Mouse (Mus musculus) erythroblast, adult 5-6 weeks (primary cell): ENCODE results near the gene Zfp445. TPM values are rescaled to one million over a fixed set of nuclear protein-coding genes. Genes with fewer than 3 reads are reported as not detected.

ENCODE experiments used
- ATAC-seq: replicated peaks from 2 replicates; pipeline ENCODE4 v1.8.0; 2016; ENCODE audit warnings: moderate number of reproducible peaks, mild to moderate bottlenecking, moderate TSS enrichment, inconsistent platforms; ENCODE audit not compliant: poor library complexity, low FRiP score, severe bottlenecking
- total RNA-seq, 2 experiments: library from RNA; stranded (forward) in 1 of 2; stranded (reverse) in 1 of 2; fragments of 150-400 nt in 1 of 2; fragments of 200-764, 138-1000 nt in 1 of 2; gene quantifications; 2 replicates each; pipeline versions ENCODE4 v1.2.3 to v1.2.4; 2015 to 2017; ENCODE audit warnings: low replicate concordance in 2 of 2

Zfp445 gene
- total RNA-seq, 2 experiments from 2014 or later: 16.7 to 19.8 TPM

- ATAC-seq: no peak
Observed at GRCm38 (mm10) chr9:122837680-122838079, 28.1 kb downstream of the Zfp445 start.

GRCm38 (mm10) chr9:122837216-122837615 is 28.6 kb downstream of the Zfp445 start:
- no peak for ATAC-seq

GRCm38 (mm10) chr9:122836790-122837189 is 29.0 kb downstream of the Zfp445 start:
- ATAC-seq: no peak

GRCm38 (mm10) chr9:122836126-122836525 is 29.7 kb downstream of the Zfp445 start:
- ATAC-seq: no peak

GRCm38 (mm10) chr9:122829826-122830380 is 35.9 kb downstream of the Zfp445 start:
- ATAC-seq: no peak

- ATAC-seq: no peak
Observed at GRCm38 (mm10) chr9:122826743-122827142, 39.1 kb downstream of the Zfp445 start.

GRCm38 (mm10) chr9:122823374-122824017 is 42.3 kb downstream of the Zfp445 start:
- no peak for ATAC-seq

- no peak for ATAC-seq
Observed at GRCm38 (mm10) chr9:122815239-122815851, 50.5 kb downstream of the Zfp445 start.

GRCm38 (mm10) chr9:122814775-122815174 is 51.0 kb downstream of the Zfp445 start:
- ATAC-seq: no peak

GRCm38 (mm10) chr9:122812386-122812785 is 53.4 kb downstream of the Zfp445 start:
- ATAC-seq: no peak

- ATAC-seq: no peak
Observed at GRCm38 (mm10) chr9:122810212-122810611, 55.6 kb downstream of the Zfp445 start.

- no peak for ATAC-seq
Observed at GRCm38 (mm10) chr9:122807186-122807585, 58.6 kb downstream of the Zfp445 start.

- peak; percentile 72 for ATAC-seq
Observed at GRCm38 (mm10) chr9:122805845-122806341, 59.9 kb downstream of the Zfp445 start.

GRCm38 (mm10) chr9:122805053-122805844 is 60.6 kb downstream of the Zfp445 start, which contains the start of gene Tcaim:
Gene Tcaim (plus strand): TSS chr9:122805539.
- ATAC-seq: peak; percentile 88

Other genes starting within 250 kb of the Zfp445 start
- gene Topaz1, start 118.7 kb downstream of the Zfp445 start, total RNA-seq (2015; ENCODE audit: low replicate concordance): 0.21 TPM in 1 of 2 replicates, not detected in the other
- 0.14 TPM in 1 of 2 replicates, not detected in the other for gene Topaz1, start 118.7 kb downstream of the Zfp445 start, total RNA-seq (2017; ENCODE audit: low replicate concordance)
- gene Tcaim, start 60.5 kb downstream of the Zfp445 start, total RNA-seq (2015; ENCODE audit: low replicate concordance): 0.19 and 0.84 TPM in 2 replicates
- 1.3 and 1.7 TPM in 2 replicates for gene Tcaim, start 60.5 kb downstream of the Zfp445 start, total RNA-seq (2017; ENCODE audit: low replicate concordance)
- not detected in 2 replicates for gene Gm35549, start 22.0 kb downstream of the Zfp445 start, total RNA-seq (2015; ENCODE audit: low replicate concordance)
- gene Gm35549, start 22.0 kb downstream of the Zfp445 start, total RNA-seq (2017; ENCODE audit: low replicate concordance): not detected in 2 replicates
- gene Zkscan7, start 19.7 kb upstream of the Zfp445 start, total RNA-seq (2015; ENCODE audit: low replicate concordance): 0.77 TPM in 1 of 2 replicates, not detected in the other
- gene Zkscan7, start 19.7 kb upstream of the Zfp445 start, total RNA-seq (2017; ENCODE audit: low replicate concordance): not detected in 2 replicates
- 1.9 TPM in 1 of 2 replicates, not detected in the other for gene Zfp105, start 57.1 kb upstream of the Zfp445 start, total RNA-seq (2015; ENCODE audit: low replicate concordance)
- 1.8 TPM in 1 of 2 replicates, not detected in the other for gene Zfp105, start 57.1 kb upstream of the Zfp445 start, total RNA-seq (2017; ENCODE audit: low replicate concordance)
- gene 1110059G10Rik, start 85.0 kb upstream of the Zfp445 start, total RNA-seq (2015; ENCODE audit: low replicate concordance): 22.9 and 32.4 TPM in 2 replicates
- gene 1110059G10Rik, start 85.0 kb upstream of the Zfp445 start, total RNA-seq (2017; ENCODE audit: low replicate concordance): 5.8 and 18.7 TPM in 2 replicates
- 43.4 and 70.8 TPM in 2 replicates for gene Kif15, start 85.0 kb upstream of the Zfp445 start, total RNA-seq (2015; ENCODE audit: low replicate concordance)
- gene Kif15, start 85.0 kb upstream of the Zfp445 start, total RNA-seq (2017; ENCODE audit: low replicate concordance): 118 and 133 TPM in 2 replicates
- gene Tmem42, start 155.3 kb upstream of the Zfp445 start, total RNA-seq (2015; ENCODE audit: low replicate concordance): 2.5 and 5.4 TPM in 2 replicates
- gene Tmem42, start 155.3 kb upstream of the Zfp445 start, total RNA-seq (2017; ENCODE audit: low replicate concordance): 1.1 and 1.3 TPM in 2 replicates
- not detected in 2 replicates for gene Tgm4, start 168.7 kb upstream of the Zfp445 start, total RNA-seq (2015; ENCODE audit: low replicate concordance)
- not detected in 2 replicates for gene Tgm4, start 168.7 kb upstream of the Zfp445 start, total RNA-seq (2017; ENCODE audit: low replicate concordance)
- 11.7 and 24.9 TPM in 2 replicates for gene Zdhhc3, start 247.2 kb upstream of the Zfp445 start, total RNA-seq (2015; ENCODE audit: low replicate concordance)
- gene Zdhhc3, start 247.2 kb upstream of the Zfp445 start, total RNA-seq (2017; ENCODE audit: low replicate concordance): 8.4 and 15.1 TPM in 2 replicates
- 6.5 and 12.3 TPM in 2 replicates for gene Exosc7, start 247.2 kb upstream of the Zfp445 start, total RNA-seq (2015; ENCODE audit: low replicate concordance)
- 12.9 and 24.5 TPM in 2 replicates for gene Exosc7, start 247.2 kb upstream of the Zfp445 start, total RNA-seq (2017; ENCODE audit: low replicate concordance)